In the genomic region with DNA sequence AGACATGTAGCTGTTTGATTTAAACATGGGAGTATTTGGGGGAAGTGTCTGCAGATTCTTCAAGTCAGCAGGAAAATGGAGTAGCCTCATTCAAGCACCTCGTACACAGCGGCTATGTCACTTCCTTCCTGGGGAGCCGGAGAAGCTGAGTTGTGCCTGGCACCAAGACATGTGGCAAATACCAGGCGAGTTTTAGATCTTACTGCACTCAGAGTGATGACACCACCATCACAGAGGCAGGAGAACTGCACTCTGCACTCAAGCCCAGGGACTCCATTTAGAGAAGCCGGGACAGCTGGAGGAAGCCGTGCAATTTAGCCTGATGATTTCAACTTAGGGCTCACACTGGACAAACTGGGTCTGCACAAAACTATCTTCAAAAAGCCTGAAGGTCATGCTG, we compare ENCODE assay signal across 9 mouse cellular contexts.
DNase-seq lines count a peak whose midpoint lies in the region; ATAC-seq and TF ChIP-seq lines count a peak whose summit lies in the region.
"Had no signal": no experiment of that assay in that cellular context is flagged by ENCODE, and none has a peak within 500 bp of the region (broad histone marks: within the 10 kb centered on the region; RNA-seq: fewer than 3 reads in every experiment).

No protein-coding gene starts in this region.

- no peak overlapping the region for H3K4me3 ChIP-seq in hindbrain, embryonic 15.5 days
- no peak overlapping the region for H3K4me3 ChIP-seq in hindbrain, embryonic 10.5 days
- H3K4me3 ChIP-seq in heart, embryonic 10.5 days = no peak overlapping the region
- no peak overlapping the region for H3K4me3 ChIP-seq in left cerebral cortex, adult 2 months

- WGBS in hindbrain, embryonic 15.5 days = 69% methylated on average over 6 of the region's 6 CpGs
- WGBS in hindbrain, embryonic 10.5 days = 86% methylated on average over 6 of the region's 6 CpGs
- WGBS in heart, embryonic 10.5 days = 48% methylated on average over 6 of the region's 6 CpGs

- H3K9me3 ChIP-seq in hindbrain, embryonic 15.5 days = no peaks in the 10 kb centered on the region
- H3K9me3 ChIP-seq in hindbrain, embryonic 10.5 days = no peaks in the 10 kb centered on the region
- no peaks in the 10 kb centered on the region for H3K9me3 ChIP-seq in heart, embryonic 10.5 days

- no peak for TF ChIP-seq CTCF in left cerebral cortex, adult 2 months (IDR thresholded peaks at IDR 0.05)

- no peak for DNase-seq in hindbrain, embryonic 10.5 days (ENCODE audit: low spot score)
- DNase-seq in brain, adult 2 months (ENCODE audit: low read depth, low spot score) = peak; percentile 62
- no peak for DNase-seq in heart, embryonic 10.5 days (ENCODE audit: low spot score)
- peak; percentile 18 for DNase-seq in lung, postnatal 14 days
- DNase-seq in left cerebral cortex, adult 2 months (ENCODE audit: extremely low spot score in 1 of 2, low spot score in 2 of 2) = no peak

- peaks cover 39% of the 10 kb centered on the region for H3K36me3 ChIP-seq in hindbrain, embryonic 15.5 days
- H3K36me3 ChIP-seq in hindbrain, embryonic 10.5 days = peaks cover 50% of the 10 kb centered on the region
- H3K36me3 ChIP-seq in heart, embryonic 10.5 days = peaks cover 34% of the 10 kb centered on the region

- H3K4me2 ChIP-seq in hindbrain, embryonic 15.5 days = no peak overlapping the region

- ATAC-seq in hindbrain, embryonic 15.5 days (ENCODE audit: low FRiP score, low read depth) = no peak
- ATAC-seq in monocyte, adult 5-6 weeks (replicated peaks; ENCODE audit: insufficient number of reproducible peaks, low FRiP score, low TSS enrichment, poor library complexity, severe bottlenecking) = no peak; the same call in 1 of the 2 replicates
- no peak for ATAC-seq in cerebellum, adult (ENCODE audit: insufficient number of reproducible peaks, low FRiP score, low TSS enrichment)

- intact Hi-C loops in left cerebral cortex, adult 2 months (cut with DNase I) = no loop called here

- peak overlapping the region; percentile 48; the same call in 1 of the 2 replicates for H3K27ac ChIP-seq in hindbrain, embryonic 15.5 days (replicated peaks)
- H3K27ac ChIP-seq in hindbrain, embryonic 10.5 days = no peak overlapping the region
- 0 out of 2 replicates have a peak overlapping the region, but pooled peaks have one; percentile 29 for H3K27ac ChIP-seq in heart, embryonic 10.5 days
- H3K27ac ChIP-seq in left cerebral cortex, adult 2 months = no peak overlapping the region; the same call in 1 of the 2 replicates
- H3K27ac ChIP-seq: liver, embryonic 14.5 days had no signal

- no peak overlapping the region for H3K9ac ChIP-seq in hindbrain, embryonic 15.5 days
- H3K9ac ChIP-seq: liver, embryonic 14.5 days had no signal

- H3K4me1 ChIP-seq in hindbrain, embryonic 15.5 days (replicated peaks) = peaks cover 8% of the 10 kb centered on the region; the same call in 1 of the 2 replicates
- peaks cover 11% of the 10 kb centered on the region for H3K4me1 ChIP-seq in hindbrain, embryonic 10.5 days (replicated peaks)
- peaks cover 4% of the 10 kb centered on the region; the same call in 1 of the 2 replicates for H3K4me1 ChIP-seq in heart, embryonic 10.5 days

- no peaks in the 10 kb centered on the region for H3K27me3 ChIP-seq in hindbrain, embryonic 15.5 days
- no peaks in the 10 kb centered on the region for H3K27me3 ChIP-seq in hindbrain, embryonic 10.5 days (ENCODE audit: insufficient read depth, poor library complexity, severe bottlenecking)
- no peaks in the 10 kb centered on the region for H3K27me3 ChIP-seq in heart, embryonic 10.5 days (ENCODE audit: insufficient read depth, poor library complexity, severe bottlenecking)

Comparison
In these comparisons a context has a peak if more than half of its experiments do, and no peak if none do; other contexts are left out.
1. H3K27ac ChIP-seq: peak in hindbrain, embryonic 15.5 days (single experiment) and heart, embryonic 10.5 days (single experiment); none in hindbrain, embryonic 10.5 days (single experiment) and left cerebral cortex, adult 2 months (single experiment).
2. DNase-seq: peak in brain, adult 2 months (single experiment) and lung, postnatal 14 days (single experiment); none in hindbrain, embryonic 10.5 days (single experiment), heart, embryonic 10.5 days (single experiment) and left cerebral cortex, adult 2 months (0 of 2).